Mouse (Mus musculus): ENCODE measurements around the gene Exoc4. TPM values are rescaled to one million over a fixed set of nuclear protein-coding genes. Genes with fewer than 3 reads are reported as not detected.

The Exoc4 gene
- 40.1 TPM for polyA plus RNA-seq (2012; fragmentation: generic; extraction: Trizol)

GRCm38 (mm10) chr6:33248894-33249758 is at the start of gene Exoc4:
Exoc4 (plus strand) TSS chr6:33249085.
- Histone ChIP-seq H3K27me3 (ENCODE audit: control insufficient read depth, insufficient read depth, insufficient read length) (no peaks in the 10 kb centered on the region), H3K36me3 (ENCODE audit: control insufficient read depth, insufficient read depth) (no peaks in the 10 kb centered on the region), H3K4me2 (ENCODE audit: low read depth) (peak within 1 kb of the TSS; percentile 94), H3K4me3 (peak within 1 kb of the TSS; percentile 73), H3K79me2 (ENCODE audit: control insufficient read depth, insufficient read depth) (peaks cover 31% of the 10 kb centered on the region), H3ac (ENCODE audit: control insufficient read depth, insufficient read length) (peak within 1 kb of the TSS; percentile 27)
- TF ChIP-seq POLR2A (IDR thresholded peaks at IDR 0.05; ENCODE audit: insufficient read length, low read depth), result peak; percentile 41
- TF ChIP-seq MYOG (IDR thresholded peaks at IDR 0.05; ENCODE audit: control insufficient read depth in 1 of 3, insufficient read depth in 1 of 3, insufficient read length in 2 of 3, low read depth in 2 of 3), result peak in 2 of 3 experiments; percentile 51 to 53
- peak in 2 of 3 experiments; percentile 57 to 58 for TF ChIP-seq MYOD1 (IDR thresholded peaks at IDR 0.05; ENCODE audit: control insufficient read depth in 1 of 3, insufficient read length in 2 of 3, low read depth in 2 of 3)
- peak; percentile 82 for TF ChIP-seq E2F4 (IDR thresholded peaks at IDR 0.05; ENCODE audit: insufficient read depth)
- no peak for TF ChIP-seq SRF (IDR thresholded peaks at IDR 0.05; ENCODE audit: control insufficient read depth, insufficient read length, low read depth)

- Histone ChIP-seq H3K4me2 (ENCODE audit: low read depth) (no peak overlapping the region), H3K4me3 (no peak overlapping the region), H3K36me3 (ENCODE audit: control insufficient read depth, insufficient read depth) (no peaks in the 10 kb centered on the region), H3ac (ENCODE audit: control insufficient read depth, insufficient read length) (no peak overlapping the region), H3K79me2 (ENCODE audit: control insufficient read depth, insufficient read depth) (no peaks in the 10 kb centered on the region), H3K27me3 (ENCODE audit: control insufficient read depth, insufficient read depth, insufficient read length) (no peaks in the 10 kb centered on the region)
- TF ChIP-seq POLR2AphosphoS2 (IDR thresholded peaks at IDR 0.05; ENCODE audit: insufficient read length, low read depth) (no peak), MYOD1 (IDR thresholded peaks at IDR 0.05; ENCODE audit: control insufficient read depth in 1 of 3, insufficient read length in 2 of 3, low read depth in 2 of 3) (peak in 1 of 3 experiments; percentile 55)
These were observed 30.1 kb upstream of the Exoc4 start for GRCm38 (mm10) chr6:33218780-33219179.

GRCm38 (mm10) chr6:33226700-33227099 is 22.2 kb upstream of the Exoc4 start:
- Histone ChIP-seq H3K27me3 (ENCODE audit: control insufficient read depth, insufficient read depth, insufficient read length) (peaks cover 5% of the 10 kb centered on the region), H3ac (ENCODE audit: control insufficient read depth, insufficient read length) (no peak overlapping the region), H3K4me3 (no peak overlapping the region), H3K36me3 (ENCODE audit: control insufficient read depth, insufficient read depth) (no peaks in the 10 kb centered on the region), H3K79me2 (ENCODE audit: control insufficient read depth, insufficient read depth) (no peaks in the 10 kb centered on the region), H3K4me2 (ENCODE audit: low read depth) (no peak overlapping the region)
- TF ChIP-seq TCF3 (IDR thresholded peaks at IDR 0.05; ENCODE audit: insufficient read length, low read depth) (no peak), POLR2AphosphoS2 (IDR thresholded peaks at IDR 0.05; ENCODE audit: insufficient read length, low read depth) (no peak), SRF (IDR thresholded peaks at IDR 0.05; ENCODE audit: control insufficient read depth, insufficient read length, low read depth) (no peak), MYOD1 (IDR thresholded peaks at IDR 0.05; ENCODE audit: control insufficient read depth in 1 of 3, insufficient read length in 2 of 3, low read depth in 2 of 3) (no peak), CEBPB (IDR thresholded peaks at IDR 0.05; ENCODE audit: insufficient read depth, poor library complexity, severe bottlenecking) (no peak), MYOG (IDR thresholded peaks at IDR 0.05; ENCODE audit: control insufficient read depth in 1 of 3, insufficient read depth in 1 of 3, insufficient read length in 2 of 3, low read depth in 2 of 3) (no peak), TCF12 (IDR thresholded peaks at IDR 0.05; ENCODE audit: insufficient read depth, poor library complexity, severe bottlenecking) (no peak), USF1 (IDR thresholded peaks at IDR 0.05; ENCODE audit: low read depth) (no peak), REST (IDR thresholded peaks at IDR 0.05; ENCODE audit: insufficient read depth, insufficient read length) (no peak), E2F4 (IDR thresholded peaks at IDR 0.05; ENCODE audit: insufficient read depth) (no peak), POLR2A (IDR thresholded peaks at IDR 0.05; ENCODE audit: insufficient read length, low read depth) (no peak), MAX (IDR thresholded peaks at IDR 0.05; ENCODE audit: low read depth) (no peak)

- peaks cover 5% of the 10 kb centered on the region for H3K27me3 ChIP-seq (ENCODE audit: control insufficient read depth, insufficient read depth, insufficient read length)
- H3K36me3 ChIP-seq (ENCODE audit: control insufficient read depth, insufficient read depth), result no peaks in the 10 kb centered on the region
- TF ChIP-seq TCF12 (IDR thresholded peaks at IDR 0.05; ENCODE audit: insufficient read depth, poor library complexity, severe bottlenecking) (no peak), E2F4 (IDR thresholded peaks at IDR 0.05; ENCODE audit: insufficient read depth) (no peak), POLR2AphosphoS2 (IDR thresholded peaks at IDR 0.05; ENCODE audit: insufficient read length, low read depth) (no peak), SRF (IDR thresholded peaks at IDR 0.05; ENCODE audit: control insufficient read depth, insufficient read length, low read depth) (no peak), TCF3 (IDR thresholded peaks at IDR 0.05; ENCODE audit: insufficient read length, low read depth) (no peak), MAX (IDR thresholded peaks at IDR 0.05; ENCODE audit: low read depth) (no peak), POLR2A (IDR thresholded peaks at IDR 0.05; ENCODE audit: insufficient read length, low read depth) (no peak), MYOG (IDR thresholded peaks at IDR 0.05; ENCODE audit: control insufficient read depth in 1 of 3, insufficient read depth in 1 of 3, insufficient read length in 2 of 3, low read depth in 2 of 3) (no peak), USF1 (IDR thresholded peaks at IDR 0.05; ENCODE audit: low read depth) (no peak), MYOD1 (IDR thresholded peaks at IDR 0.05; ENCODE audit: control insufficient read depth in 1 of 3, insufficient read length in 2 of 3, low read depth in 2 of 3) (no peak), REST (IDR thresholded peaks at IDR 0.05; ENCODE audit: insufficient read depth, insufficient read length) (no peak), CEBPB (IDR thresholded peaks at IDR 0.05; ENCODE audit: insufficient read depth, poor library complexity, severe bottlenecking) (no peak)
- H3K4me3 ChIP-seq, result no peak overlapping the region
- H3ac ChIP-seq (ENCODE audit: control insufficient read depth, insufficient read length), result no peak overlapping the region
- no peak overlapping the region for H3K4me2 ChIP-seq (ENCODE audit: low read depth)
- no peaks in the 10 kb centered on the region for H3K79me2 ChIP-seq (ENCODE audit: control insufficient read depth, insufficient read depth)
These were observed 21.5 kb upstream of the Exoc4 start for GRCm38 (mm10) chr6:33227371-33227770.

GRCm38 (mm10) chr6:33241250-33241649 is 7.6 kb upstream of the Exoc4 start:
- H3K4me3 ChIP-seq, result no peak overlapping the region
- no peaks in the 10 kb centered on the region for H3K36me3 ChIP-seq (ENCODE audit: control insufficient read depth, insufficient read depth)
- TF ChIP-seq TCF12 (IDR thresholded peaks at IDR 0.05; ENCODE audit: insufficient read depth, poor library complexity, severe bottlenecking) (no peak), CEBPB (IDR thresholded peaks at IDR 0.05; ENCODE audit: insufficient read depth, poor library complexity, severe bottlenecking) (no peak), MYOD1 (IDR thresholded peaks at IDR 0.05; ENCODE audit: control insufficient read depth in 1 of 3, insufficient read length in 2 of 3, low read depth in 2 of 3) (peak in 2 of 3 experiments; percentile 53 to 68), MAX (IDR thresholded peaks at IDR 0.05; ENCODE audit: low read depth) (no peak), SRF (IDR thresholded peaks at IDR 0.05; ENCODE audit: control insufficient read depth, insufficient read length, low read depth) (no peak)
- H3K79me2 ChIP-seq (ENCODE audit: control insufficient read depth, insufficient read depth), result no peaks in the 10 kb centered on the region
- H3K4me2 ChIP-seq (ENCODE audit: low read depth), result peak overlapping the region; percentile 16
- H3ac ChIP-seq (ENCODE audit: control insufficient read depth, insufficient read length), result no peak overlapping the region
- no peaks in the 10 kb centered on the region for H3K27me3 ChIP-seq (ENCODE audit: control insufficient read depth, insufficient read depth, insufficient read length)
